Mouse (Mus musculus): ENCODE measurements around the gene Tmem72. TPM values are rescaled to one million over a fixed set of nuclear protein-coding genes. Genes with fewer than 3 reads are reported as not detected.

Gene Tmem72
- total and polyA plus RNA-seq, 3 experiments = 0.01 to 0.04 TPM; not detected in 1

- H3K79me2 ChIP-seq (ENCODE audit: control insufficient read depth, insufficient read depth, low read length, poor library complexity) = no peaks in the 10 kb centered on the region
- H3K9ac ChIP-seq (ENCODE audit: control insufficient read depth, low read depth, low read length, poor library complexity, severe bottlenecking) = no peak overlapping the region
- H3K4me1 ChIP-seq (ENCODE audit: control insufficient read depth in 1 of 2, insufficient read depth in 2 of 2, low read length in 2 of 2) = no peaks in the 10 kb centered on the region
- no peak for DNase-seq (ENCODE audit: low read depth, low spot score)
- TF ChIP-seq POLR2A (IDR thresholded peaks at IDR 0.05; ENCODE audit: control insufficient read depth in 1 of 2, insufficient read depth in 1 of 2, low read depth in 1 of 2, low read length in 2 of 2, poor library complexity in 1 of 2) = no peak
- no peak for TF ChIP-seq SMC3 (IDR thresholded peaks at IDR 0.05; ENCODE audit: low read depth, low read length)
- TF ChIP-seq HCFC1 (IDR thresholded peaks at IDR 0.05; ENCODE audit: low read depth, low read length) = no peak
- H3K27ac ChIP-seq (ENCODE audit: control insufficient read depth, low read depth, low read length) = no peak overlapping the region
- H3K9me3 ChIP-seq (replicated peaks; ENCODE audit: insufficient read depth, low read length) = no peaks in the 10 kb centered on the region
- no peaks in the 10 kb centered on the region for H3K36me3 ChIP-seq (ENCODE audit: control insufficient read depth in 1 of 2, insufficient read depth in 2 of 2, low read length in 2 of 2)
- H3K27me3 ChIP-seq (ENCODE audit: control insufficient read depth in 1 of 2, insufficient read depth in 2 of 2, low read length in 2 of 2) = no peaks in the 10 kb centered on the region
- H3K4me3 ChIP-seq (ENCODE audit: control insufficient read depth in 1 of 2, insufficient read depth in 1 of 2, low read depth in 2 of 2, low read length in 2 of 2) = no peak overlapping the region
These were observed 69.0 kb downstream of the Tmem72 start for GRCm38 (mm10) chr6:116647763-116648162.

GRCm38 (mm10) chr6:116644335-116644734 is 72.4 kb downstream of the Tmem72 start:
- no peak overlapping the region for H3K9ac ChIP-seq (ENCODE audit: control insufficient read depth, low read depth, low read length, poor library complexity, severe bottlenecking)
- H3K4me3 ChIP-seq (ENCODE audit: control insufficient read depth in 1 of 2, insufficient read depth in 1 of 2, low read depth in 2 of 2, low read length in 2 of 2) = no peak overlapping the region
- H3K79me2 ChIP-seq (ENCODE audit: control insufficient read depth, insufficient read depth, low read length, poor library complexity) = no peaks in the 10 kb centered on the region
- TF ChIP-seq MXI1 (IDR thresholded peaks at IDR 0.05; ENCODE audit: low read depth, low read length) (no peak), MEF2A (IDR thresholded peaks at IDR 0.05; ENCODE audit: extremely low read depth, insufficient replicate concordance, low read depth, low read length, poor library complexity, severe bottlenecking) (no peak), POLR2AphosphoS2 (IDR thresholded peaks at IDR 0.05; ENCODE audit: low read length) (no peak), TCF12 (IDR thresholded peaks at IDR 0.05; ENCODE audit: low read depth, low read length) (no peak), E2F4 (IDR thresholded peaks at IDR 0.05; ENCODE audit: borderline replicate concordance, low read depth, low read length) (no peak), MYC (IDR thresholded peaks at IDR 0.05; ENCODE audit: low read depth, low read length) (no peak), ZC3H11A (IDR thresholded peaks at IDR 0.05; ENCODE audit: low read depth, low read length) (no peak), ETS1 (IDR thresholded peaks at IDR 0.05; ENCODE audit: low read depth, low read length) (no peak), ZNF384 (IDR thresholded peaks at IDR 0.05; ENCODE audit: low read depth, low read length) (no peak), JUND (IDR thresholded peaks at IDR 0.05; ENCODE audit: low read depth, low read length) (no peak), GATA1 (IDR thresholded peaks at IDR 0.05; ENCODE audit: low read depth, low read length) (no peak), NELFE (IDR thresholded peaks at IDR 0.05; ENCODE audit: low read depth, low read length) (no peak), GABPA (IDR thresholded peaks at IDR 0.05; ENCODE audit: low read depth, low read length) (no peak), UBTF (IDR thresholded peaks at IDR 0.05; ENCODE audit: borderline replicate concordance, insufficient read depth, low read depth, low read length) (no peak), ZMIZ1 (IDR thresholded peaks at IDR 0.05; ENCODE audit: low read depth, low read length) (no peak), NRF1 (IDR thresholded peaks at IDR 0.05; ENCODE audit: insufficient read depth, low read depth, low read length, poor library complexity, severe bottlenecking) (no peak), RCOR1 (IDR thresholded peaks at IDR 0.05; ENCODE audit: low read depth, low read length) (no peak), BHLHE40 (IDR thresholded peaks at IDR 0.05; ENCODE audit: borderline replicate concordance, low read depth, low read length) (no peak), USF1 (IDR thresholded peaks at IDR 0.05; ENCODE audit: low read depth, low read length) (no peak), TBP (IDR thresholded peaks at IDR 0.05; ENCODE audit: low read depth, low read length) (no peak)
- H3K36me3 ChIP-seq (ENCODE audit: control insufficient read depth in 1 of 2, insufficient read depth in 2 of 2, low read length in 2 of 2) = no peaks in the 10 kb centered on the region
- H3K4me1 ChIP-seq (ENCODE audit: control insufficient read depth in 1 of 2, insufficient read depth in 2 of 2, low read length in 2 of 2) = no peaks in the 10 kb centered on the region
- no peak for DNase-seq (ENCODE audit: low read depth, low spot score)
- no peaks in the 10 kb centered on the region for H3K27me3 ChIP-seq (ENCODE audit: control insufficient read depth in 1 of 2, insufficient read depth in 2 of 2, low read length in 2 of 2)
- H3K9me3 ChIP-seq (replicated peaks; ENCODE audit: insufficient read depth, low read length) = no peaks in the 10 kb centered on the region
- H3K27ac ChIP-seq (ENCODE audit: control insufficient read depth, low read depth, low read length) = no peak overlapping the region
